Mouse (Mus musculus): ENCODE data around the gene Fuz.
A peak's percentile ranks its signal among the peaks of the same experiment; 100 is the strongest.

Fuz gene

GRCm38 (mm10) chr7:44888256-44889105 is 7.4 kb upstream of the Fuz start:
- no peak for DNase-seq (ENCODE audit: low spot score)

DNA sequence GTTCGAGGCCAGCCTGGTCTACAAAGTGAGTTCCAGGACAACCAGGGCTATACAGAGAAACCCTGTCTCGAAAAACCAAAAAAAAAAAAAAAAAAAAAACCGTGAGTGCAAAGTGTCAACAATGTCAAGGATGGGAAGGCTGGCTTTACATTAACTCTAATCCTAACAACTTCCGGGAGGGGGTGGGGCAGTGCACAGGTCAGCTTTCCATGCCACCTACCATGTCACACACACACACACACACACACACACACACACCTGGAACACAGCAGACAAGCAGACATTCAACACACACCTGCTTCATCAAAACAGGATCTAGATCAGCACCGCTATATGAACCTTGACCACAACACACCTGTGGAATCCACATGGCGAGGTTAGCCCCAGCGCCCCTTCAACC is 5.7 kb upstream of the Fuz start:
- DNase-seq (ENCODE audit: low spot score): no peak

DNA sequence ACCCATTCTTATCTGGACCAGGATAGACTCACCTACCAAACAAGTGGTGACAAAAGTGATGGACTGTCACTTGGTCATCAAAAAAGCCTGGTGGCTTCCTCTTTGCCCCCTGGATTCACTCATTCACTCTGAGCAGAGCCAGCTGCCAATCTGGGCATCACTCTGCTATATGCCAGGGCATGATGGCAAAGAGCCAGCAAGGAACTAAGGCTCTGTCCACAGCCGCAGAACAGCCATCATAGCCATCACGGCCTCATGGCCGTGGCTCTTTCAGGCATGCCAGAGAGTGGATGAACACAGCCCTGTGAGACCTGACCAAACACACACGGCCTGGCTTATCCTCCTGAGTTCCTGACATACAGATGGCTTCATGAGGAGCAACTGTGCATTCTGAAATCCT is 5.1 kb upstream of the Fuz start:
- DNase-seq (ENCODE audit: low spot score): no peak

- DNase-seq (ENCODE audit: low spot score): no peak
Measured at GRCm38 (mm10) chr7:44891611-44892010, 4.3 kb upstream of the Fuz start.

GRCm38 (mm10) chr7:44892276-44892921 is 3.5 kb upstream of the Fuz start, which contains the start of gene Med25:
Med25 (minus strand) TSS chr7:44892712.
- peak; percentile 98 for DNase-seq (ENCODE audit: low spot score)

- no peak for DNase-seq (ENCODE audit: low spot score)
Measured at GRCm38 (mm10) chr7:44893197-44893596, 2.7 kb upstream of the Fuz start.

- DNase-seq (ENCODE audit: low spot score): no peak
Measured at GRCm38 (mm10) chr7:44894175-44894574, 1.7 kb upstream of the Fuz start.

DNA sequence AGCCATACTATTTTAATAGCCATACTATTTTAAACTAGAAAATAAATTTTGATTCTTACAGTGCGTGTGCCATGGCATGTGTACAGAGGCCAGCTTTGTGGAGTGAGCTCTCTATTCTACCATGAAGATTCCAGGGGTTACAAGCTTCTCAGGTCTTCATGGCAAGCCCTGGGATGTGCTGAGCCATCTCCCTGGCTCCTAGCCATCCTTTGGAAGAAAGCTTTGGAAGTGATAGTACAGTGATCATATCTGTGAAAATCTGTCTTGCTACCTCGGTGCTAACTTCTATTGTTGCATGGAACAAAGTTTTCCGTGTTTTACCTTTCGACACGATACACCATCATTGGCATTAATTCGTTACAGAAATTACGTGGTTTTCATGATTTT is 680 bp upstream of the Fuz start:
- no peak for DNase-seq (ENCODE audit: low spot score)

- no peak for DNase-seq (ENCODE audit: low spot score)
Measured at GRCm38 (mm10) chr7:44896499-44896898, 620 bp downstream of the Fuz start.

DNA sequence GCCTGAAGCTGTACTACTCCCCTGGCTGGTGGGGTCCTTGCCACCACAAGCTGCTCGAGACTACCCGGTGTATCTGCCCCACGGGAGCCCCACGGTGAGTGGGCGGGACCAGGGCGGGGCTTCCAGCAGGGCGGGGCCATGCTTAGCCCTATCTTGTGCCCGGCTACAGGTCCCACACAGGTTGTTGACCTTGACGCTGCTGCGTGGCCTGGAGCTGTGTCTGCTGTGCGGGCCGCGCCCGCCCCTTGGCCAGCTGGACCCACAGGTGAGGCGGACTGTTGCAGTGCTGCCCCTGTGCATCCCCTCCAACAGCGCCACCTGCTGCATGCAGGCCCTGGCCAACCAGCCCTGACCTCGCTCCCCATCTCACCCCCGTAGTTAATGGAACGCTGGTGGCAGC is 2.7 kb downstream of the Fuz start:
- peak; percentile 40 for DNase-seq (ENCODE audit: low spot score)

GRCm38 (mm10) chr7:44900632-44901031 is 4.8 kb downstream of the Fuz start:
- DNase-seq (ENCODE audit: low spot score): no peak

DNA sequence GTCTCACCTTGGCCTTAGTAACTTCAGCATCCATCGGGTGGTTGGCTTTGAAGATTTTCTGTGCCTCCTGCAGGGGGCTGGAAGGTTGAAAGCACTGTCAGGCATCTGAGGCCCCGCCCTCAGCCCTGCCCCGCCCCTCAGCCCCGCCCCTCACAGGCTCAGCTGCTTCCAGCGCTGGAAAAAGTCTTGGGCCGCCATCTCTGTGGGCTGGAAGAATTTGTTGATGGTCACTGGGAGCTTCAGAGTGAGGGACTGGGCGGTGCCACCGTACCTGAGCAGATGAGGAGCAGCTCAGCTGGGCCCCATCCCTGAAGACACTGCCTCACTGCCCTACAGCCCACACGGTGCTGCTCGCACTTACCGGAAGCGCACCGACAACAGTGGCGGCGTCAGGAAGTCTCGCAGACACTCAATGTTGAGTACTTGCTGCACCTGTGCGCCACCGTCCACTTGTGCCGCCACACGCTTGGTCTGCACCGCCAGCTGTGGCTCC is 5.4 kb downstream of the Fuz start:
- DNase-seq (ENCODE audit: low spot score): peak; percentile 66

DNA sequence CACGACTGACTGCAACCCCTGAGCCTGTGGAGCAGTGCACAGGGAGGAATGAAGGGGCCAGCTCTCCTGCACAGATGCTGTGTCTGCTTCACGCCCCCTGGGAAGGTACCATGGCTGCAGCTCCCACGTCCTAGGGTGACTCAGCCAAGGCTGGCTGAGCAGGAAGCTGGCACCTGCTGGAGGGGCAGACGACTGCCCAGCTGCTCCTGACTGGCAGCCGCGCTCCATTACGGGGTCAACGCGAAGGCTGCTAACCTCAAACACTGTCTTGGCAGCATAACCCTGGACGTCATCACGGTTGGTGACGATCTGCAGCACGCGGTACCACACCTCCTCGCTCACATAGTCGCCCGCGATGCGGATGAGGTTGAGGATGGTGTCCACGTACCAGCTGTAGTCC is 9.6 kb downstream of the Fuz start:
- no peak for DNase-seq (ENCODE audit: low spot score)

GRCm38 (mm10) chr7:44908706-44909476 is 13.0 kb downstream of the Fuz start:
- no peak for DNase-seq (ENCODE audit: low spot score)

GRCm38 (mm10) chr7:44914396-44914795 is 18.5 kb downstream of the Fuz start:
- DNase-seq (ENCODE audit: low spot score): no peak

DNA sequence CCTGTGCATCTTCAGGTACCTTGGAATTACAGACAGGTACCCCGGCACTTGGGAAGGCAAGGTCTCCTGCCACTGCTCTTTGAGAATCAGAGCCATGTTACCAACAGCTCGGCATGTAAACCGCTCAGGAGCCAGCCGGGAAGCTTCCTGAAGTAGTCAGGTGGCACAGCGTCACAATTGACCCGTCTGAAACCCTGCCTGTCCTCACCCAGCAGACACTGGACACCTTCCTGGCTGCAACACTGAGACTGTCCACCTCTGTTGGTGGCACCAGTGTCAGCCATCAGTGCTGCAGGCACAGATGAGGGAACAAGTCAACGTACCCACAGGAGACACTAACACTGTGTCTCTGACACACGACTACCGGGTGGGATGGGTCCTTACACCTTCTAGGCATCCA is 19.4 kb downstream of the Fuz start:
- DNase-seq (ENCODE audit: low spot score): no peak

DNA sequence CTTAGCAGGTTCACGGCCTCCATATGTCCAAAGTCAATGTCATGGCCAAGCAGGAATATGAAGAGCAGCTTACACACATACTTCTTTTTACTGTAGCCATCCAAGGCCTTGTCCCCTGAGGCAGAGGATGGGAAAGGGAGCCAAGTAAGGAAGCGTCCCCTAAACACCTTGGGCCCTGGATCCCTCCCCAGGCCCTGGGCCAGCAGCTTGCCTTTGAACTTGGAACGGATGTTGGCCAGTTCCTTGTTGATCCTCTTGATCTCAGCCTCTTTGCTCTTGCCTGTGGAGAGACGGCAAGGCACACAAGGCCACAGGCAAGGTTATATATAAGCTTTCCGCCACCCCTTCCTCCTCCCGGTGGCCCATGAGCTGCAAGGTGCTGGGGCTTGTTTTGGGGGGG is 20.3 kb downstream of the Fuz start:
- no peak for DNase-seq (ENCODE audit: low spot score)

DNA sequence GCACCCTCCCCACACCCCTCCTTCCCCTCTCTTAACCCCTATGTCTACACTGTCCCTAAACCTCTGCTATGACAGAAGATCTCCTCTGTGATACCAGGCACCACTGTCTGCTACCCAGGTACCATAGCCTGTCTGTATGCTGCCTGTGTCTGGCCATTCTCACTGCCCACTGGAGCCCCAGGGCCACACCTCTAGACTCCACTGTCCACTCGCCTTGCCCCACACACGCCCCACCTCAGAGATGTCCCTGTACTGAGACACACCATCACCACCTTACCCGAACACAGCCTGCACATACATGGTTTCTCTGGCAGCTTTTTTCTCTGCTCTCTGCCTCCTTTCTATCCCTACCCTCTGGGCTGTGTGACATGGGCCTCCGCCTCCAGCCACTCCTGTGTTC is 21.0 kb downstream of the Fuz start:
- no peak for DNase-seq (ENCODE audit: low spot score)

- DNase-seq (ENCODE audit: low spot score): peak; percentile 3
Measured at GRCm38 (mm10) chr7:44918219-44918618, 22.3 kb downstream of the Fuz start.

DNA sequence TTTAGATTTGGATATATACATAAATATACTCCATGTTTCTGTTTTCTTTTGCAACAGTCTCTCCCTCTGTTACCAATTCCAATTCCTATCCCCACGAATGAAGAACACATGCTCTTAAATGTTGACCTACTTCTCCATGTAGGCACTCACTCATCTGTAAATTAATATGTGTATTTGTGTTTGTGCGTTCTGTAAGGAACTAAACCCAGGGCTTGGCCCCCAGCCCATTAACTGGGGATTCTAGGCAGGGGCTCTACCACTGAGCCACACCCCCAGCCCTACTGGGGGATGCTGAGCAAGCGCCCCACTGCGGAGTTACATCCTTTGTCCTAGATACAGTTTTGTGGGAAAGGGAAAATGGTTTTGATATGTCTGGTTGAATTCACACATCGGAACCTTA is 23.2 kb downstream of the Fuz start:
- no peak for DNase-seq (ENCODE audit: low spot score)

DNA sequence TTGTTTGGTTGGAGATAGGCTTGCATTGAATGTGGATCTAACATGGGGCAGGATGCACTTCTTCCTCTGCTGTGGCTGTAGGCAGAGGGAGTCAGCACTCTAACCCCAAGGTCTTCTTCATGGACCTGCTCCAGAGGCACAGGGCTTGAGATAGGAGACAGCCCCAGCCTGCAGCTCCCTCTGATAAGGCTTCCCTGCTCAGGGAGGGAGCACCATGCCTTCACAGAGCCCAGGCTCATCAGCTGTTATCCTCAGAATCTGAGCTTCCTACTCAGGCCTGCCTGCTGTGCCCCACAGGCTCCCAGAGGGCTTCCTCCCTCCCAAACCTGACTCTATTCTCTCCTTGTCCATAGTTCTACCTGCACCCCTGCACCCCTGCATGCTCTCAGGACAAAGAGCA is 26.7 kb downstream of the Fuz start:
- DNase-seq (ENCODE audit: low spot score): no peak

GRCm38 (mm10) chr7:44925468-44925867 is 29.6 kb downstream of the Fuz start:
- peak; percentile 58 for DNase-seq (ENCODE audit: low spot score)

- no peak for DNase-seq (ENCODE audit: low spot score)
Measured at GRCm38 (mm10) chr7:44928570-44928969, 32.7 kb downstream of the Fuz start.

Data from embryo, embryonic 10 days (tissue).